Mouse (Mus musculus): ENCODE results near the gene Ppp3ca.

GRCm38 (mm10) chr3:136849035-136849434 is 179.1 kb downstream of the Ppp3ca start:
- TF ChIP-seq POLR2A (IDR thresholded peaks at IDR 0.05; ENCODE audit: control insufficient read depth, low read depth, low read length) = no peak
- TF ChIP-seq CTCF (IDR thresholded peaks at IDR 0.05; ENCODE audit: control insufficient read depth, insufficient read depth, insufficient replicate concordance, low read depth, low read length) = no peak
